In the genomic region with DNA sequence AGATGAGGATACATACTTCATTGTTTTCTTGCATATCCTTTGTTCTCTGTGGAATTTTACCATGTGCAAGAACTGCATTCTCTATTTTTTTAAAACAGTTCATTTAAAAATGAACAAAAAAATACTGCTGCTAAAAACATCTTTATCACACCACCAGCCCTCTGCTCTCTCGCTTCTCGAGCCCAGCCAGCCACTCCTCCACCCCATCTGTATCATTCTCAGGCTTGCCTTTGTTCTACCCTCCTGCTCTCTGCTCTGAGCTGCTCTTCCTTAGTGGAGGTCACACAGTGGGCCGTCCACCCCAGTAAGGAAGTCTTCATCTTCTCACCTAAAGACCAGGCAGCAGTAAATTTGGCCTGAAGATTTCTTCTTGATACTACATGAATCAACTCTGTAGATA, we compare ENCODE assay signal across 21 mouse cellular contexts. TPM values are rescaled to one million over a fixed set of nuclear protein-coding genes. Genes with fewer than 3 reads are reported as not detected.
DNase-seq lines count a peak whose midpoint lies in the region; TF ChIP-seq lines count a peak whose summit lies in the region.
"Had no signal": no experiment of that assay in that cellular context is flagged by ENCODE, and none has a peak within 500 bp of the region (broad histone marks: within the 10 kb centered on the region; RNA-seq: fewer than 3 reads in every experiment).

No protein-coding gene starts in this region.

- H3K27me3 ChIP-seq in heart, adult 2 months (ENCODE audit: control insufficient read depth, insufficient read depth, low read length), result no peaks in the 10 kb centered on the region
- H3K27me3 ChIP-seq: forebrain, embryonic 15.5 days had no signal

- H3K27ac ChIP-seq in heart, adult 2 months, result no peak overlapping the region
- H3K27ac ChIP-seq: embryonic facial prominence, embryonic 10.5 days; embryonic facial prominence, embryonic 12.5 days; forebrain, embryonic 13.5 days; forebrain, embryonic 15.5 days had no signal

- TF ChIP-seq CTCF in heart, adult 2 months (IDR thresholded peaks at IDR 0.05), result no peak

- DNase-seq in heart, adult 11 months, result peak; percentile 59
- DNase-seq in heart, adult 2 months, result no peak
- DNase-seq in layer of hippocampus, adult 18-20 months (ENCODE audit: low spot score in 2 of 2), result peak; percentile 28 to 58
- no peak for DNase-seq in layer of hippocampus, adult 11-12 months (ENCODE audit: low spot score)
- peak; percentile 62 for DNase-seq in layer of hippocampus, adult 9-11 months
- no peak for DNase-seq in layer of hippocampus, postnatal 10 days (ENCODE audit: low spot score in 2 of 2)
- DNase-seq in brain, adult 2 months (ENCODE audit: low read depth, low spot score), result peak; percentile 59
- DNase-seq in urinary bladder, postnatal 14 days (ENCODE audit: low spot score), result no peak
- DNase-seq: adrenal gland, adult 2 months; adrenal gland, postnatal 10 days; adrenal gland, postnatal 25 days; cerebellum, adult 11-12 months; cerebellum, adult 2 months; cerebellum, adult 9-10 months; cerebellum, postnatal 10 days; cerebellum, postnatal 25 days had no signal

- no peaks in the 10 kb centered on the region for H3K79me2 ChIP-seq in heart, adult 2 months (replicated peaks; ENCODE audit: control insufficient read depth, insufficient read depth, low read length)

- no peak overlapping the region for H3K9ac ChIP-seq in heart, adult 2 months (ENCODE audit: low read depth, low read length)
- H3K9ac ChIP-seq: embryonic facial prominence, embryonic 12.5 days; forebrain, embryonic 13.5 days; forebrain, embryonic 15.5 days had no signal

- no peak for TF ChIP-seq EP300 in heart, adult 2 months (IDR thresholded peaks at IDR 0.05; ENCODE audit: insufficient read depth, low read depth, low read length)

- no peaks in the 10 kb centered on the region for H3K4me1 ChIP-seq in heart, adult 2 months (ENCODE audit: control insufficient read depth, insufficient read depth, low read length)
- H3K4me1 ChIP-seq: embryonic facial prominence, embryonic 12.5 days; forebrain, embryonic 13.5 days; forebrain, embryonic 15.5 days had no signal

- 43% methylated on average over 3 of the region's 3 CpGs for whole genome bisulfite sequencing in heart, adult 2 months

- no peaks in the 10 kb centered on the region for H3K36me3 ChIP-seq in heart, adult 2 months (ENCODE audit: control insufficient read depth, insufficient read depth, low read length)
- H3K36me3 ChIP-seq: embryonic facial prominence, embryonic 10.5 days; embryonic facial prominence, embryonic 12.5 days; forebrain, embryonic 15.5 days had no signal

- intact Hi-C loops in heart, adult 2 months (cut with DNase I), result no loop called here

- no peak overlapping the region for H3K4me3 ChIP-seq in heart, adult 2 months
- H3K4me3 ChIP-seq: embryonic facial prominence, embryonic 10.5 days; embryonic facial prominence, embryonic 12.5 days; forebrain, embryonic 13.5 days; forebrain, embryonic 15.5 days had no signal

- TF ChIP-seq POLR2A in heart, adult 2 months (IDR thresholded peaks at IDR 0.05; ENCODE audit: insufficient read depth, low read depth, low read length), result no peak

RNA-seq across cellular contexts. Expression of a gene that starts 7.6 kb away (rescaled TPM):
- 10 to 100 TPM; 11.7 to 14.1 TPM for total RNA-seq in heart, adult 2 months (2021)
- polyA plus RNA-seq in heart, adult 2 months (2012; rRNA removed), result 3.7 and 5.6 TPM in 2 replicates
- 100 to 1,000 TPM; 105 to 108 TPM for total RNA-seq in layer of hippocampus, adult 18-20 months (2021)
- 100 to 1,000 TPM; 103 to 108 TPM for total RNA-seq in layer of hippocampus, postnatal 10 days (2021)
- total RNA-seq: MEL had no signal

Comparison
In these comparisons a context has a peak if more than half of its experiments do, and no peak if none do; other contexts are left out.
1. DNase-seq: peak in heart, adult 11 months (single experiment), layer of hippocampus, adult 18-20 months (2 of 2), layer of hippocampus, adult 9-11 months (single experiment) and brain, adult 2 months (single experiment); none in heart, adult 2 months (0 of 2), layer of hippocampus, adult 11-12 months (single experiment), layer of hippocampus, postnatal 10 days (0 of 2) and urinary bladder, postnatal 14 days (single experiment).
2. RNA of a gene that starts 7.6 kb away (total RNA-seq): 103 to 108 TPM in layer of hippocampus, postnatal 10 days and 105 to 108 TPM in layer of hippocampus, adult 18-20 months; 11.7 to 14.1 TPM in heart, adult 2 months; every median in the first group is over 4 times any median in the second.